Mouse (Mus musculus) layer of hippocampus, adult 2 months (tissue): ENCODE results near the gene Rheb. TPM values are rescaled to one million over a fixed set of nuclear protein-coding genes. Genes with fewer than 3 reads are reported as not detected.

Experiments
- DNase-seq, 2 experiments: peaks; one replicate each; pipeline ENCODE4 v3.0.0; 2022; ENCODE audit warnings: low spot score in 2 of 2
- H3K27ac ChIP-seq: fragments of 200-600 bp; 2 replicates; pipeline ENCODE4 v1.8.1; 2022
- H3K4me3 ChIP-seq: fragments of 200-600 bp; 2 replicates; pipeline ENCODE4 v1.8.1; 2022; ENCODE audit warnings: mild to moderate bottlenecking
- CTCF ChIP-seq: fragments of 200-600 bp; conservative IDR thresholded peaks from 2 replicates; pipeline ENCODE4 v1.8.1; 2022; ENCODE audit warnings: antibody characterized with exemption, mild to moderate bottlenecking, moderate library complexity
- long read RNA-seq, 2 experiments: library from polyadenylated mRNA; stranded (forward); transcript quantifications; one replicate each; pipeline ENCODE4 v2.0.0; 2021; ENCODE audit warnings: borderline mapping rate in 2 of 2
- total RNA-seq, 2 experiments: library from RNA; stranded (reverse); gene quantifications; 2 replicates each; pipeline ENCODE4 v1.2.3; 2021

The Rheb gene
- total RNA-seq, result 100 to 1,000 TPM; 106 to 115 TPM
- long read RNA-seq, experiment 1, transcript Rheb-201 (8 exons, 1,784 nt), result major isoform, 159 of 168 reads
- long read RNA-seq, experiment 1, partial matches to known transcripts, result 1 of 168 reads
- long read RNA-seq, experiment 1, other reads (novel, unspliced or antisense), result 7 of 168 reads
- long read RNA-seq, experiment 2, full-length matches to known transcripts, result 214 of 219 reads
- long read RNA-seq, experiment 2, partial matches to known transcripts, result 1 of 219 reads
- long read RNA-seq, experiment 2, other reads (novel, unspliced or antisense), result 4 of 219 reads

DNA sequence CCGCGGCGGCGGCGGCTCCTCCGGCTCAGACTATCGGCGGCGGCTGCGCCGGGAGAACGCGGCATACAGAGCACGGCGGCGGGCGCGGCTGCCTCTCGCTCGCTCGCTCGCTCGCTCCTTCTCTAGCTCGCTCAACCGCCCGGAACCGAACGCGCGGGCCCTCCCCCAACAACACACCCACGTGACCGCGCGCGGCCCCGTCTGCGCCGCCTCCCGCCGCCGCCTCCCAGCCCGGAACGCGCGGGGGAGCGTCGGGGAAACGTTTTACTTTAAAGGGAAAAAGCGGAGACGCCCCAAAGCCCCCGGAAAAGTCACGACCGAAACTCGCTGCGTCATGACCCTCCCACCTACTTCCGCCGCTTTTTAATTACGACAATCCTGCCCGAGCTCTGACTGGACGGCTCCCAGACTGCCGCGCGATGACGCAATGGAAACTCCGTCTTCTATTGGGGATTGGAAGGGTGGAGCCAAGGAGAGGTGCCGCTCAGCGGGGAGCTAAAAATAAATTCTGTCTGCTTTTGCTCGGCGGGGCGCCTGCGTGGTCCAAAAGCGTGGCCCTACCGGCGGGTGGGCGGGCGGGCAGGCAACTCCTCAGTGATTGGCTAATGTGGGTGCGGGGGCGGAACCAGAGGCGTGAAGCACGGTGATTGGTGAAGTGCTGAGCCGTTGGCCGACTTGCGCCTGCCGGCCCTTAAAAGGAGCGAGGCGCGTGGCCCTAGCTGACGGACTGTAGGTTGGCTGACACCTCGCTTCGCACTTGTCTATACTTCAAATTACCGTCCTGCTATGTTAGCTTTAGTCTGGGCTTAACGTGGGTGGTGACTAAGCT lies at the start of gene Rheb:
TSS of gene Rheb (minus strand) at position 351 of the 829 bp plus-strand sequence.
- Histone ChIP-seq H3K4me3 (peak within 1 kb of the TSS; percentile 76), H3K27ac (peak within 1 kb of the TSS; percentile 100)
- TF ChIP-seq CTCF, result peak; percentile 35; the same call in 1 of the 2 replicates
- peak; percentile 99 for DNase-seq

GRCm38 (mm10) chr5:24889860-24890259 lies 47.4 kb upstream of the Rheb start:
- peak overlapping the region; percentile 21; the same call in 1 of the 2 replicates for H3K27ac ChIP-seq
- no peak overlapping the region for H3K4me3 ChIP-seq
- no peak for DNase-seq
- no peak for TF ChIP-seq CTCF

DNA sequence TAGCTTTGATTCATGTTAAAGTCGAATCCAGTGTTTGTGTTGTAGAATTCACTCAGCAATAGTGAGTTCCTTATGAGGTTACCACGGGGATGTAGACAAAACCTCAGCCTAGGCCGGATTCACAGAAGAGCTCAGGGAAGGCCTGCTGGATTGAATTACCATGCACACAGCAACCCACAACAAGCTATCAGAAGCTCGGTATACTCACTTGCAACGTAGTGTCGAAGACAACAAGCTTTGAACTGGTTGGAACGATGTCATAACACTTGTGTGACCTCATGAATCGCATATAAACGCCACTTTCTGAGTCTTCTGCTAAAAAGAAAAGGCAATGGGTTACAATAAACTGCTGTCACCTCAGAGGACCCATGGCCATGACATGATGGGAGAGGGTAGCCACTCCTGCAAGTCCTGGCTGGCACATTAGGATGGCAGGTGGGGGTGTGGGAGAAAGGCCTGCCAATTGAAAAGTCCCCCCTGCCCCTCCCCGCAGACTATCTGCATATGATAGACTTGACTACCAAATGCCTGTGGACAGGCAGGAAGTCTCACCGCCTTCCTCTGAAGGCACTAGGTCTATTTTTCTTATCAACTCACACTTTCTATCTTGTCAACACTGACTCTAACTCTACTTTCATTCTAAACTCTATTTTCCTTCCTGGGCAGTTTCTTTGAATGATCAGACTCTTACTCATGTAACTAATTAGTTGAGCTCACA lies 46.6 kb upstream of the Rheb start:
- no peak for DNase-seq
- H3K4me3 ChIP-seq, result no peak overlapping the region
- no peak overlapping the region; the same call in 1 of the 2 replicates for H3K27ac ChIP-seq
- no peak for TF ChIP-seq CTCF

DNA sequence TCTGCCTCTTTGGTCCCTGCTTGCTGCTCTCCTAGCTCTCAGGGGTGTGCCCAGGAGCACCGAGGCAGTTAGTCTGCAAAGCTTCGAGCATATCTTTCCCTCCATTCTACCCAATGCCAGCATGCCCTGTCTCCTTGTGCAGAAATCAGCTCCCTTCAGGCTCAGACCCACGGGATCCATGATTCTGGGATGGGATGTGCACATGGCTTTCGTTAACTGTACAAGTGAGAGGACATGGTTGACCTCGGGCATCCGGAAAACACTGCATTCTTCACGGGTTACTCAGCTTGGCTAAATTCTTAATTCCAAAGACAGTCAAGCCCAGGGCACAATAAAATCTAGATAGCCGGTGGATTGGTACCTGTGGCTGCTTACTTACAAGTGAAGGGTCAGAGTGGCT lies 44.8 kb upstream of the Rheb start:
- no peak for TF ChIP-seq CTCF
- no peak for DNase-seq
- Histone ChIP-seq H3K27ac (no peak overlapping the region), H3K4me3 (no peak overlapping the region)

- no peak for TF ChIP-seq CTCF
- Histone ChIP-seq H3K27ac (no peak overlapping the region), H3K4me3 (no peak overlapping the region)
- no peak for DNase-seq
Measured at GRCm38 (mm10) chr5:24878713-24879112, 36.3 kb upstream of the Rheb start.

GRCm38 (mm10) chr5:24877836-24878624 lies 35.6 kb upstream of the Rheb start:
- Histone ChIP-seq H3K4me3 (no peak overlapping the region), H3K27ac (no peak overlapping the region)
- DNase-seq, result no peak
- TF ChIP-seq CTCF, result no peak

DNA sequence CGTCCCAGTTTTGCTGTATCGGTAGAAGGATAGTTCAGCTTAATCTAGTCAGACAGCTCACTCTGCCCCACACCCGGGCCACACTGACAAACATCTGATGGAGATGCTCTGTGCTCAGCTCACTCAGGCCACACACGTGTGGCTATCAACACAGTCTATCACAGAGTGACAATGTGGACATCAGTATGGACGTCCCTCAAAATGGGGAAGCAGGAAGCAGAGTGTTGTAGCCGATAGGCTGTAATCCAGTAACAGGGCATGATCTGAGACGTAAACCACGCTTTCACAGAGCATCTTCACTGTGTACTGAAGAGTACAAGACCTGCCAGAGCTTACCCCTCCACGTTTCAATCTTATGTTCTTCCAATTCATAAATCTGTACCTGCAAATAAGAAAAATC lies 34.2 kb upstream of the Rheb start:
- Histone ChIP-seq H3K4me3 (no peak overlapping the region), H3K27ac (no peak overlapping the region)
- TF ChIP-seq CTCF, result no peak
- no peak for DNase-seq

- peak; percentile 32 to 44 for DNase-seq
- H3K27ac ChIP-seq, result peak overlapping the region; percentile 54; the same call in 1 of the 2 replicates
Measured at GRCm38 (mm10) chr5:24874111-24874510, 31.7 kb upstream of the Rheb start.

DNA sequence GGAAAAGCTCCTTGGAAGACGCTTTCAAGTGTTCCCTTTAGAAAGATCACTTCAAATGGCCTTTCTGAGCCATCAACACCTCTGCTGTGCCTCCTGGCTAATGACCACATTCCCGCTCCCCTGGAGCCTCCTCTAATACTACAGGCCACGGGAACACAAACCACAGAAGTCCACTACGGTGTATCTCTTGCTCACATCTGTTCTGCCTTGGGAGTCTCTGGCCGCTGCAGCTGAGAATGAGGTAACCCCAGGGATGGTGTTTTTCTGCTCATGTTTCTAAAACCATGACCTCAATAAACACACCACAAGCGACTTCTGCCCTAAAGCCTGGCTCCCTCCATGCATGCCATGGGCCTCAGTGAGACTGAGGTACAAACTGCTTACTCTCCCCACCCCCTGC lies 30.8 kb upstream of the Rheb start:
- no peak for TF ChIP-seq CTCF
- DNase-seq, result no peak
- Histone ChIP-seq H3K4me3 (no peak overlapping the region), H3K27ac (no peak overlapping the region)

More at GRCm38 (mm10) chr5:24874111-24874510, 31.7 kb upstream of the Rheb start:
- H3K4me3 ChIP-seq, result no peak overlapping the region
- TF ChIP-seq CTCF, result no peak

GRCm38 (mm10) chr5:24871276-24871675 lies 28.9 kb upstream of the Rheb start:
- peak overlapping the region; percentile 23; the same call in 1 of the 2 replicates for H3K27ac ChIP-seq
- no peak overlapping the region for H3K4me3 ChIP-seq
- DNase-seq, result peak; percentile 59 to 72
- no peak for TF ChIP-seq CTCF

DNA sequence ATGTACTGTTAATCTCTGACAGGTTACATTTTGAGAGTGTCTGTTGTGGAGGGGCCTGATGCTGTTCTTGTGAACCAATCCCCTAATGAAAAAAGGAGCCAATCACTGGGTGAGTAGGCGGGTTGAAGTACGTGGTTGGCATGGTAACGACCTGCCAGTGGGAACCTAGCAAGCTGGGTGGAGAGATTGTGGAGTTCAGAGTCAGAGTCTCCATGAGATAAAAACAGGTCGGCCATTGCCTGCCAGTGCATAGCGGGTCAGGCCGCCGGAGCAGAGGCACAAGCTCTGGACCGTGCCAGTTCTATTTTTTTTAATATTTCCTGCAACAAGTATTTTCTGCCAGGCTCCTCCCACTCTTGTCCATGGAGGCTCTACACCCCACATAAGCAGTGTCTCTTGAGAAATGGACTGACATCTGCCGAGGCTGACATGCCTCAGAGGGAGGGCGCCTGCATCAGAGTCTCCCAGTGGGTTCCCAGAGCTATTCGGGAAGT lies 27.4 kb upstream of the Rheb start:
- Histone ChIP-seq H3K4me3 (no peak overlapping the region), H3K27ac (peak overlapping the region; percentile 52)
- no peak for DNase-seq
- TF ChIP-seq CTCF, result no peak

DNA sequence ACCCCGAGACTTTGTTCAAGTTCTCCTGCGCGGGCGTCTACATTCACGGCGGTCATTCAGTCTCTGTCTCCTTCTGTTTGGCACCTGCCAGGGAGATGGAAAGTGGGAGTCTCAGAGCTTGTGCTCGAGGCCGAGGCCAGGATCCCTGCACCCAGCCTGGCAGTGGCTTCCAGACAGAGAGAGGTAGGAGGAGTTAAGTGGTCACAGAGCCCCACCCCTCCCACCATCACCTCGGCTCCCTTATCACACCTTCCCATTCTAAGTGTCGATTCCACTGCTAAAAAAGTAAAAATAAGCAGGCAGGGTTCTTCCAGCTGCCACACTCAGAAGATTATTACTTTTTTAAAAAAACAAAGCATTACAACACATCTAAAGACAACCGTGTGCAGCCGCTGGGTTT lies 21.4 kb upstream of the Rheb start:
- no peak overlapping the region for H3K27ac ChIP-seq
- TF ChIP-seq CTCF, result no peak
- DNase-seq, result no peak
- no peak overlapping the region for H3K4me3 ChIP-seq
